Mouse (Mus musculus): Measurements from ENCODE around the gene Ldlr. TPM values are rescaled to one million over a fixed set of nuclear protein-coding genes. Genes with fewer than 3 reads are reported as not detected.
"Not testable (repeated sequence)": the region's sequence is repeated elsewhere in the genome, so short reads cannot be mapped to it uniquely, and the experiment has no call there.

Ldlr gene
- polyA plus RNA-seq, 1 experiment: 11.2 TPM

DNA sequence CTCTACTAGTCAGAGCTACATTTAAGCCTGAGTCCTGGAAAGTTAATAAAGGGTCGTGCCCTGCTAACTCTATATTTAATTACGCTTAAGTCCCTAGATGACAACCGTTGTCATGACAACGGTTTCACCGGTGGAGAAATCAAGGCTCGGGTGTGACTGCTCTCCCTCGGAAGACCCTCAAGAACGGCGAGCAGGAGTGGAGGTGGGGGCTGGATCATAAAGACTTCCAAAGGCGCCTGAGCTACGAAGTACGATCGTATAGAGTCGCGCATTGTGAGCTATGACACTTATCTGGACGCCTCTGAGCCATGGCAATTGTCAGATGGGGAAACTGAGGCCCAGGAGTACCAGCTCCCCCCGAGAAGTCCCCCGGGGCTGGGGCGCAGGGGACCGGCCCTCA lies 36.4 kb downstream of the Ldlr start:
- peaks cover 13% of the 10 kb centered on the region for H3K4me1 ChIP-seq (ENCODE audit: control insufficient read depth, insufficient read depth, insufficient read length, low read length)
- H3K27ac ChIP-seq (replicated peaks; ENCODE audit: low read depth, low read length): no peak overlapping the region
- H3K4me3 ChIP-seq (ENCODE audit: insufficient read depth, low read depth, low read length): peak overlapping the region; percentile 62

DNA sequence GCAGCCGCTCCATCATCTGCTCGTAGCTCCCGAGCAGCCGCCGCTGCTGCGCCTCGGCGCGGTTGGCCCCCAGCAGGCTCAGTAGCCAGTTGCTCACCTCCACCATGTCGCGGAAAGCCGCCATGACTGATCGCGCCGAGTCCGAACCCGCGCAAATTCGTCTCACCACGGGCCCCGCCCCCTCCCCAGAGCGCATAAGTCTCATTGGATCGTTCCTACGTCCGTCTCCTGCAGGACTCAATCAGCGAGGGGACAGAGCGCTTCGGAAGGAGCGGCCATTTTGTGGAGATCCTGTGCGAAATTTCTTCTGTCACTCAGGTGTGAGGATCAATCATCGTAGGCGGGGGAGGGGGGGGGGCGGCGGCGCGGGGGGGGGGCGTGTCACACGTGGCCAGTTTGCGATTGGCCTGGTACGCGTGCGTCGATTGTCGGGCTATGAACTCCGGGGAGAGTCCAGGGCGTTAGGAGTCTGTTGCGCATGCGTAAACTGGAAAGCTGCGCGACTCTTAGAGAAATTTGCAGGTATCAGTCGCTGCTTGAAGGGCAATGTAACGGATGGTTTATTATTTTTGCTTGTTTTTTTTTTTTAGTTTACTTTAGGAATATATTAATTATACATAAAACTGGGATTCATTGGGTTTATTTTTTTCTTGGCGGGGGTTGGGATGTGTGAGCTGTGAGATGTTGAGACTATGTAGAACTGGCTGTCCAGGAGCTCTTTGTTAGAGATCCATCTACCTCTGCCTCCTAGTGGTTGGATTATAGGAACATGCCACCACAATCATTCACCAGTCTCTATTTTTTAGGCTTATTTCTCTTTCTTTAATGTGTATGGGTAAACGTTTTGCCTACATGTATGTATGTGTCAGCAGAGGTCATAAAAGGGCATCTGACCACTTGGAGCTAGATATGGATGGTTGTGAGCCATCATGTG lies 37.1 kb downstream of the Ldlr start, which contains the start of gene Spc24:
Gene Spc24, minus strand, starts transcription at position 149 of the 934 bp plus-strand sequence.
- H3K27ac ChIP-seq (replicated peaks; ENCODE audit: low read depth, low read length): no peak within 1 kb of the TSS
- peak within 1 kb of the TSS; percentile 62 for H3K4me3 ChIP-seq (ENCODE audit: insufficient read depth, low read depth, low read length)
- H3K4me1 ChIP-seq (ENCODE audit: control insufficient read depth, insufficient read depth, insufficient read length, low read length): peaks cover 10% of the 10 kb centered on the region

DNA sequence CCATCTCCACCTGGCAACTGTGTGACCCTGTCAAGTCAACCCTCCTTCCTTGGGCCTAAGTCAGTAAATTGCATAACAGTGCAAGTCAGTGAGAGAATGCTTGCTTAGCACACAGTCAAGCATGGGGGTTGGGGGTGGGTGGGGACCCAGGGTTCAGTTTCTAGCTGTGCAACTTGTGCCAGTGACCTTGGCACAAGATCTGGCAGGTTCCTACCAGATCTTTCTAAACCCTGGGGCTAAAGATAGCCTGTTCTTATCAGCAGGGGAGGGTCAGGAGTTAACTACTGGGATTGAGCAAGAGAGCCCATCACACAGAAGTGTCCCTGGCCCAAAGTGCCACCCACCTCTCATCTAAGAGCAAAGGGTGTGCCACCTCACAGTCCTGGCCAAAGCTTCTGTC lies 38.9 kb downstream of the Ldlr start:
- peak overlapping the region; percentile 28 for H3K27ac ChIP-seq (replicated peaks; ENCODE audit: low read depth, low read length)

DNA sequence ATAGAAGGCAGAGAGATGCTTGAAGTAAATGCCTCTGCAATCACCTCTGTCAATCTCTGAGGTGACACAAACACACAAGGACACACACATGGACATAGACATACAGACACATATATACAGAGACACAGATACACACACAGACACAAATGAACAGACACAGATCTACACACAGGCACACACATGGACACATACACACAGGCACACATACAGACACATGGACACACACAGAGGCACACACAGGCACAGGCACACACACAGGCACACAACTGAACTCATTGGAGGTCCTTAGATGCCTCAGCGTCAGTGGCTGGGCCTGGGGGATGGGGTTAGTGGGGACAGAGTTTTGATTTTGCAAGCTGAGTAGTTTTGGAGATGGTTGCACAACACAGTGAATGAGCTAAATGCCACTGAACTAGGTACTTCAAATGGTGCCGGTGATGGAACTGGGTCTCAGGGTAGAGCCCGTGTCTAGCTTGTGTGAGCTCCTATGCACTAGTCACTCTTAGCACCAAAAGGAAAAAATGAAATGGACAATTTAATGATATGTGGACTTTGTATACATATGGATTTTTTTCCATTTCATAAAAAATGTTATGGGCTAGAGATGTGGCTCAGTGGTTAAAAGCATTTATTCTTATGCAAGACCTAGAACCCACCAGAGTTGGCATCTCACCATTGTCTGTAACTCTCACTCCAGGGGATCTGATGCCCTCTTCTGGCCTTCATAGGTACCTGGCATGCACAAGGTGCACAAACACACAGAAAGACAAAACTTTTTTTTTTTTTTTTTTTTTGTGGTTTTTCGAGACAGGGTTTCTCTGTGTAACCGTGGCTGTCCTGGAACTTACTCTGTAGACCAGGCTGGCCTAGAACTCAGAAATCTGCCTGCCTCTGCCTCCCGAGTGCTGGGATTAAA lies 41.1 kb downstream of the Ldlr start:
- H3K27ac ChIP-seq (replicated peaks; ENCODE audit: low read depth, low read length): 0 out of 2 replicates have a peak overlapping the region, but pooled peaks have one; percentile 23

More for the DNA sequence above, 38.9 kb downstream of the Ldlr start:
- H3K4me3 ChIP-seq (ENCODE audit: insufficient read depth, low read depth, low read length): no peak overlapping the region
- H3K4me1 ChIP-seq (ENCODE audit: control insufficient read depth, insufficient read depth, insufficient read length, low read length): peaks cover 10% of the 10 kb centered on the region

DNA sequence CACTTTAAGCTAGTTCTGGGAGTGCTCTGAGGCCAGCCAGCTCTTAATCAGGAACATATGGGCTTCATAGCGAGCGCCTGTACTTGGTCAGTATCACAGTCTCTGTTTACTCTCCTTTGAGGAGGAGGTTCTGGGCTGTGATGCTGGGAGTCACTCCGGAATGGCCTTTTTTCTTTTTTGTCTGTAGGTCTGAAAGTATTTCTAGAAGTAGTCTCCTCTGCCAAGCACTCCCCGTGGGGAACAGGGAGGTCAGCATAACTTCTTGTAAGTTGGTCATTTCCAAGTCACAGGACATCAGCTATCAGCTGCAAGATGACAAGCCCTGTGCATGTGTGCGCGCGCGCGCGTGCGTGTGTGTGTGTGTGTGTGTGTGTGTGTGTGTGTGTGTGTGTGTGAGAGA lies 44.6 kb downstream of the Ldlr start:
- Histone ChIP-seq H3K27ac (replicated peaks; ENCODE audit: low read depth, low read length) (peak overlapping the region; percentile 54), H3K4me1 (ENCODE audit: control insufficient read depth, insufficient read depth, insufficient read length, low read length) (peaks cover 5% of the 10 kb centered on the region), H3K4me3 (ENCODE audit: insufficient read depth, low read depth, low read length) (no peak overlapping the region)

More for the DNA sequence above, 41.1 kb downstream of the Ldlr start:
- H3K4me3 ChIP-seq (ENCODE audit: insufficient read depth, low read depth, low read length): no peak overlapping the region
- H3K4me1 ChIP-seq (ENCODE audit: control insufficient read depth, insufficient read depth, insufficient read length, low read length): peaks cover 13% of the 10 kb centered on the region

DNA sequence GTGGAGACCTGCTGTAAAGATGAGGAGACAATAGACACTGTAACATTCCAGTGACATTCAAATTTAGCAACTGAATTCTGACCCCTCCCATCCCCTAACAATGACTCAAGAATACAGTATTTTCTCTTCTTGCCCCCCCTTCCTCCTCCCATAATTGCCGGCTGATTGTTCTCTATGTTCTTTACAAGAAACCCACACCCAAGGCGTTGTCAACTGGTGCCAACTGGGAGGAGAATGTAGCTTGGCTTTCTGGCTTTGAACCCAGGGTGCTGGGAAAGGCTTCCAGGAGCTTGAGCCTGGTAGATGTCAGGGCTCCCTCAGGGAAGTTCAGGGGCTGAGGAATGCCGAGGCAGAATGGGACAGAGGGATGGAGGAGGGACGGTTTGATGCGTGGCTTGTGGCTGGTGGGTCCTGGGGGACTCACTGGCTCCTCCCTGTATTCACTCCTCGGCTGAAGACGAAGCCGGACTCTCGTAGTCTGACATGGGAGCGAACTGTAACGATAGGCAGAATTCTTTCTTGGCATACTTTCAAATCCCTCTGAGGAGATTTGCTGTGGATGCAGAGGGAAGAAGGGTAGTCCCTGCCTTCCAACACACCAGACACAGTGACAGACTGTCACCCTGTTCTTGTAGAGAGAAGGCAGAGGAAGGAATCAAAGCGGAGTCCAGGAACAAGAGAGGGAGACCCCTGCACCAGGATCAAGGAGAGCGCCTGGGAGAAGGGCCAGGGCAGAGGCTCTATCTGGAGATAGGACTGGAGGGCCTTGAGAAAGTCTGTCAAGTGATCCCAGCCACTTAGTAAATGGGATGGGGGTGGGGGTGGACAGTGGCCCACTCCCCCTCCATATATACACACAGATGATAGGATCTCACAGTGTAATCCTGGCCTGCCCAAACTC lies 45.5 kb downstream of the Ldlr start:
- H3K4me1 ChIP-seq (ENCODE audit: control insufficient read depth, insufficient read depth, insufficient read length, low read length): peaks cover 5% of the 10 kb centered on the region
- no peak overlapping the region for H3K4me3 ChIP-seq (ENCODE audit: insufficient read depth, low read depth, low read length)
- H3K27ac ChIP-seq (replicated peaks; ENCODE audit: low read depth, low read length): peak overlapping the region; percentile 54

DNA sequence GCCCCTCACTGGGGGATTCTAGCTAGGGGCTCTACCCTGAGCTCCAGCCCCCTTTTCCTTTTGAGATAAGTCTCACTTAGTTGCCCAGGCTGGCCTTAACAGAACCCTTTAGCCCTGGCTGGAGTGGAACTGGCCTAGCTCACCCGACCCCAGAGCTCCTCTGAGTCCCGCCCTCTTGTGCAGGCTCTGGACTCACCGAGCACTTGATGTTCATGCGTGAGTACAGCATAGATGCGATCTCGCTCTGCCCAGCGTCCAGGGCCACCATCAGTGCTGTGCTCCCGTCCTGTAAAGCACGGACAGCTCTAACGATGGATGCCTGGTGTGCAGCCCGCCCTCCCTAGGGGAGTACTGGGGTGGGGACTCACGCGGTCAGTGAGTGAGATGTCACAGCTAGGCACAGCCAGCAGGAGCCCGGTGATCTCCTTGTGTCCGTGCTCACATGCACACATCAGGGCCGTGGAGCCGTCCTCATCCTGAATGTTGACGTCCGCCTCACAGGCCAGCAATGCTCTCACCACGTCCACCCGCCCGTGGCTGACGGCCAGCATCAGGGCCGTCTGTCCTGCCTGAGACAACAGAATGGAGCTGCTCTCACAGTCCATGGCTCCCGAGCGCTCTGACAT lies 46.4 kb downstream of the Ldlr start:
- H3K4me3 ChIP-seq (ENCODE audit: insufficient read depth, low read depth, low read length): no peak overlapping the region
- H3K27ac ChIP-seq (replicated peaks; ENCODE audit: low read depth, low read length): no peak overlapping the region; the same call in 1 of the 2 replicates
- H3K4me1 ChIP-seq (ENCODE audit: control insufficient read depth, insufficient read depth, insufficient read length, low read length): 0 out of 2 replicates have a peak, but pooled peaks cover 3% of the 10 kb centered on the region

DNA sequence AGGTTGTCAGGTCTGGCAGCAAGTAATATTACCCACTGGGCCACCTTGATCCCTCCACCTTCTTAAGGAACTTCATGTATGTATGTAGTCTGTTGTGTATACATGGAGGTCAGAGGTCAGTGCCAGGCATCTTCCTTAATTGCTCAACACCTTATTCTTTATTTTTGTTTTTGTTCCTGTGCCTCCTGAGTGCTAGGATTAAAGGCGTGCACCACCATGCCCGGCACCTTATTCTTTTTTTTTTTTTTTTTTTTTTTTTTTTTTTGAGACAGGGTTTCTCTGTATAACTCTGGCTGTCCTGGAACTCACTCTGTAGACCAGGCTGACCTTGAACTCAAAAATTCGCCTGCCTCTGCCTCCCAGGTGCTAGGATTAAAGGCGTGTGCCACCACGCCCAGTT lies 50.1 kb downstream of the Ldlr start:
- H3K27ac ChIP-seq (replicated peaks; ENCODE audit: low read depth, low read length); H3K4me3 ChIP-seq (ENCODE audit: insufficient read depth, low read depth, low read length); H3K4me1 ChIP-seq (ENCODE audit: control insufficient read depth, insufficient read depth, insufficient read length, low read length): not testable (repeated sequence)

DNA sequence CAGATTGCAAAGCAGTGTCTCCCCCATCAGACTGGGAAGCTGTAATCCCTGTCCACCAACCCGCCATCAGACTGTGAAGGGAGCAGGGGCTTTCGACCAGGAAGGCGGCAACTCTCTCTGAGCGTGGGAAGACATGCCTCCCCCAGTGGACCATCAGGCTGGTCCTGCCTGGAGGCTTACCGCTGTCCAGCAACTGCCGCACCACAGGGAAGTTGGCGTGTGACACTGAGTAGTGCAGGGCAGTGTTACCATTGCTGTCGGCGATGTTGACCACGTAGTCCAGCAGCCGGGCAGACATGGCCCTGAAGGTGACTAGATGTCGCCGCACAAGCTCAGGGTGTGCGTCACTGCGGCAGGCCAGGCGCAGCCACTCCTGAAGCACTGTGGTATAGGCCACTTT lies 51.1 kb downstream of the Ldlr start:
- Histone ChIP-seq H3K4me1 (ENCODE audit: control insufficient read depth, insufficient read depth, insufficient read length, low read length) (no peaks in the 10 kb centered on the region), H3K27ac (replicated peaks; ENCODE audit: low read depth, low read length) (no peak overlapping the region), H3K4me3 (ENCODE audit: insufficient read depth, low read depth, low read length) (no peak overlapping the region)

DNA sequence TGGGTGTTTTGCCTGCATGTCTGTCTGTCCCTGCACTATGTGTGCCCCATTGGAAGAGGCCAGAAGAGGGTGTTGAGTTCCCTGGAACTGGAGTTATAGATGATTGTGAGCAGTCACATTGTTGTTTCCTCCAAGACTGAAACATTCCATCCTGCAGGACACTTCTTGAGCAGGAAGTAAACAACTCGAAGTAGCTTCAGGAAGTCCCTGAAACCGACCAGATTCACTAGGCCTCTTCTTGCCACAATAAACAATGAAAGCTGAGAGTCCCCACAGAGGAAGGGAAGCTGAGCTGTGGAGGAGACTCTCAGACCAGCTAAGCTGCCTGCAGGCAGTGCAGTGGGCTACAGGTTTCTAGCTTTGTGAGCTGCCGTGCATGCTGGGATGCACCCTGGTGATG lies 54.4 kb downstream of the Ldlr start:
- no peak overlapping the region for H3K4me3 ChIP-seq (ENCODE audit: insufficient read depth, low read depth, low read length)
- no peak overlapping the region for H3K27ac ChIP-seq (replicated peaks; ENCODE audit: low read depth, low read length)
- no peaks in the 10 kb centered on the region for H3K4me1 ChIP-seq (ENCODE audit: control insufficient read depth, insufficient read depth, insufficient read length, low read length)

DNA sequence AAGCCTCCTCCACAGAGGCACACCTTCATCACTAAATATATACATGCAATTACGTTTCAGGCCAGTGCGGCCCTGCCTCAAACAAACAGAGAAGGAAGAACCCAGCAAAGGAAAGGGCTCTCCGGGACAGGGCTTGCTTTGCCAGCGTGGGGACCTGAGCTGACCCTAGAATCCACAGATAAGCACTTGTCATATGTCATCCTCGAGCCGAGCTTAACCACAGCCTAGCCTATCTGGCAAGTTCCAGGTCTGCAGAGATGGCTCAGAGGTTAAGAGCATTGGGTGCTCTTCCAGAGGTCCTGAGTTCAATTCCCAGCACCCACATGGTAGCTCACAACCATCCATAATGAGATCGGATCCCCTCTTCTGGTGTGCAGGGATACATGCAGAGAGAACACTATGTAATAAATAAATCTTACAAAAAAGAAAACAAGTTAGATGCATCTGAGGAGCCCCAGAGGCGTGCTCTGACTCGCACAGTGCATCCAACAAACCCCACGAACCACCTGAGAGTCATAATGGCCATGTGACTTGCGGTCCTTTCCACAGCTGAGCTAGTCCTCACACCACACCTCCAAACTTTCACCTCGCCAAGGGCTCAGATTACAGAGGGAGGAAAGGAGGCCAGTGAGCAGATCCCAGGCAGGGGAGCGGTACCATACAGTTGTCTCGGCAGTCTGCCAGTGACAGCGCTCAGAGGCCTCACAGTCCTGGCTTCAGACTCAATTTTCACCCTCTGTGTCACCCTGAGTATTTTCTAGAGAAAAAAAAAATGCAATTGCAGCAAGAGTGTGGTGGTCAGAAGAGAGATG lies 58.6 kb downstream of the Ldlr start:
- Histone ChIP-seq H3K27ac (replicated peaks; ENCODE audit: low read depth, low read length) (no peak overlapping the region), H3K4me3 (ENCODE audit: insufficient read depth, low read depth, low read length) (no peak overlapping the region), H3K4me1 (ENCODE audit: control insufficient read depth, insufficient read depth, insufficient read length, low read length) (peaks cover 5% of the 10 kb centered on the region)

DNA sequence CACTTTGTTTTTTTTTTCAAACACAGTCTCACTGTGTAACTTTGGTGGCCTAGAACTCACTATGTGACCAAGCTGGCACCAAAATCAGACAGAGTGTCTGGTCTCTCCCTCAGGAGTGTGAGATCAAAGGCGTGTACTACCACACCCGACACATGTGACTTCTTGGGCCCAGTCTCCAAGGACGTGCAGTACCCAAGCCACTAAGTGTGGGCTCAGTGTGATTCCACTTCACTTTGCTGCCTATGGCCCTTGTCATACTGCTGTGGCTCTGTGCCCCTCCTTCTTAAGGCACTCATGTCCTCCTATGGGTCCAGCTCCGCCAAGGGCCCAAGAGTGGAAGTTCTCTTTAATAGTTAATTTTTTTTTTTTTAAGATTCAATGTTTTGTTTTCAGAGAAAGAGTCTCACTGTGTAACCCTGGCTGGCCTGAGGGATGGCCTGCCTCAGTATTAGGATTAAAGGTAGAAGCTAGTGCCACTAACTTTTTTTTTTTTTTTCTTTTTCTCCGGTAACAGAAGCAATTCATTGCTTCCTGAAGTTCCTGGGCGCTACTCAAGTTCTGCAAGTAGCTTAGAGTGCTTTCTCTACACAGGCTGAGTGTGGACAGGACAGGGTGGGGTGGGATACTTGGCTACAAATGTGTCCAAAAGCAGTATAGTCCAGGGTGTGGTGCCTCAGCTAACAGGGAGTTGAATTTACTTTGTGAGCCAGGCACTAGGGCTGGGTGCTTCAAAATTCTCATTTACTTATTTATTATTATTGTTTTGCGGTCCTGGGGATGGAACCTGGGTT lies 61.4 kb downstream of the Ldlr start:
- Histone ChIP-seq H3K27ac (replicated peaks; ENCODE audit: low read depth, low read length) (peak overlapping the region; percentile 59), H3K4me3 (ENCODE audit: insufficient read depth, low read depth, low read length) (no peak overlapping the region), H3K4me1 (ENCODE audit: control insufficient read depth, insufficient read depth, insufficient read length, low read length) (peaks cover 5% of the 10 kb centered on the region)

DNA sequence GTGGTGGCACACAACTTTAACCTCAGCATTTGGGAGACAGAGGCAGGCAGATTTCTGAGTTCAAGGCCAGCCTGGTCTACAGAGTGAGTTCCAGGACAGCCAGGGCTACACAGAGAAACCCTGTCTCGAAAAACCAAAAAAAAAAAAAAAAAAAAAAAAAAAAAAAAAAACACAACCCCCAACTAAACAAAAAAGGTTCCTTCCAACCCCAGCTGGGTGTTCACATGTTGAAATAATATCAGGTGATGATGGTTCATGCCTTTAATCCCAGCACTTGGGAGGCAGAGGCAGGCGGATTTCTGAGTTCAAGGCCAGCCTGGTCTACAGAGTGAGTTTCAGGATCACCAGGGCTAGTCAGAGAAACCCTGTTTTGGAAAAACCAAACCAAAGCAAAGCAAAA lies 63.0 kb downstream of the Ldlr start:
- H3K4me1 ChIP-seq (ENCODE audit: control insufficient read depth, insufficient read depth, insufficient read length, low read length); H3K27ac ChIP-seq (replicated peaks; ENCODE audit: low read depth, low read length); H3K4me3 ChIP-seq (ENCODE audit: insufficient read depth, low read depth, low read length): not testable (repeated sequence)
